Mouse (Mus musculus) myocyte (in vitro differentiated cells): ENCODE measurements around the gene Acbd7.

Experiments used
- CEBPB ChIP-seq: IDR thresholded peaks from 2 replicates; pipeline ENCODE4 v1.6.1; 2011; ENCODE audit warnings: mild to moderate bottlenecking, moderate library complexity; ENCODE audit not compliant: poor library complexity, insufficient read depth, severe bottlenecking
- E2F4 ChIP-seq: IDR thresholded peaks from one replicate; pipeline ENCODE4 v1.6.1; 2011; ENCODE audit warnings: mild to moderate bottlenecking, control low read depth, moderate library complexity; ENCODE audit not compliant: insufficient read depth
- MAX ChIP-seq: IDR thresholded peaks from one replicate; pipeline ENCODE4 v1.6.1; 2011; ENCODE audit warnings: low read depth, mild to moderate bottlenecking, control low read depth
- MYOD1 ChIP-seq, 3 experiments: IDR thresholded peaks; one replicate each; pipeline ENCODE4 v1.6.1; 2011; ENCODE audit warnings: control low read depth in 2 of 3, low read depth in 2 of 3, mild to moderate bottlenecking in 2 of 3, moderate library complexity in 1 of 3; ENCODE audit not compliant: insufficient read length in 2 of 3, control insufficient read depth in 1 of 3
- MYOG ChIP-seq, 3 experiments: IDR thresholded peaks; one replicate each; pipeline ENCODE4 v1.6.1; 2011; ENCODE audit warnings: control low read depth in 2 of 3, low read depth in 2 of 3, mild to moderate bottlenecking in 2 of 3; ENCODE audit not compliant: insufficient read length in 2 of 3, control insufficient read depth in 1 of 3, insufficient read depth in 1 of 3
- POLR2A ChIP-seq: IDR thresholded peaks from one replicate; pipeline ENCODE4 v1.6.1; 2011; ENCODE audit warnings: low read depth, mild to moderate bottlenecking, control low read depth, moderate library complexity; ENCODE audit not compliant: insufficient read length
- TCF12 ChIP-seq: IDR thresholded peaks from one replicate; pipeline ENCODE4 v1.6.1; 2011; ENCODE audit warnings: mild to moderate bottlenecking, control low read depth; ENCODE audit not compliant: poor library complexity, insufficient read depth, severe bottlenecking
- USF1 ChIP-seq: IDR thresholded peaks from one replicate; pipeline ENCODE4 v1.6.1; 2011; ENCODE audit warnings: low read depth, mild to moderate bottlenecking, control low read depth, moderate library complexity

- TF ChIP-seq E2F4 (no peak), POLR2A (no peak), TCF12 (no peak), MAX (no peak), MYOG (IDR thresholded peaks at IDR 0.05; ENCODE audit: control insufficient read depth in 1 of 3, insufficient read depth in 1 of 3, insufficient read length in 2 of 3, low read depth in 2 of 3) (no peak), CEBPB (no peak), USF1 (no peak), MYOD1 (IDR thresholded peaks at IDR 0.05; ENCODE audit: control insufficient read depth in 1 of 3, insufficient read length in 2 of 3, low read depth in 2 of 3) (no peak)
These were observed 20.3 kb downstream of the Acbd7 start for GRCm38 (mm10) chr2:3356311-3356710.
